Mouse (Mus musculus): Measurements from ENCODE around the gene Nacad.
"Not testable (repeated sequence)": the region's sequence is repeated elsewhere in the genome, so short reads cannot be mapped to it uniquely, and the experiment has no call there.

DNA sequence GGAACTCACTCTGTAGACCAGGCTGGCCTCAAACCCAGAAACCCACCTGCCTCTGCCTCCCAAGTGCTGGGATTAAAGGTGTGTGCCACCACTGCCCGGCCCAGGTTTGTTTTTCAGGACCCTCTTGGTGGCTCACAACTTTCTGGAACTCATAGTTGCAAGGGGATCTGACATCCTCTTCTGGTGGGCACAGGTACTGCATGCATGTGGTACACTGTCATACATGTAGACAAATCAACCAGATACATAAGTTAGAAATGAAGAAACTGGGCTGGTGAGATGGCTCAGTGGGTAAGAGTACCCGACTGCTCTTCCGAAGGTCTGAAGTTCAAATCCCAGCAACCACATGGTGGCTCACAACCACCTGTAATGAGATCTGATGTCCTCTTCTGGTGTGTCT lies 47.1 kb upstream of the Nacad start:
- peak; percentile 28; the same call in 1 of the 2 replicates for TF ChIP-seq CTCF (IDR thresholded peaks at IDR 0.05; ENCODE audit: borderline replicate concordance, extremely low read depth, insufficient read depth, insufficient read length)
- not testable (repeated sequence) for TF ChIP-seq POLR2A (IDR thresholded peaks at IDR 0.05; ENCODE audit: borderline replicate concordance, extremely low read depth, insufficient read depth, insufficient read length, poor library complexity, severe bottlenecking)

Measured in brain, embryonic 14.5 days (tissue).